Mouse (Mus musculus) stomach, postnatal 0 days (tissue): ENCODE results near the gene Sbds.

Experiments
- CTCF ChIP-seq: IDR thresholded peaks from 2 replicates; pipeline ENCODE4 v1.5.1; 2016; ENCODE audit warnings: antibody characterized with exemption, low read depth, mild to moderate bottlenecking, moderate library complexity
- EP300 ChIP-seq: optimal IDR thresholded peaks from 2 replicates; pipeline ENCODE3; 2016; ENCODE audit warnings: antibody characterized with exemption

DNA sequence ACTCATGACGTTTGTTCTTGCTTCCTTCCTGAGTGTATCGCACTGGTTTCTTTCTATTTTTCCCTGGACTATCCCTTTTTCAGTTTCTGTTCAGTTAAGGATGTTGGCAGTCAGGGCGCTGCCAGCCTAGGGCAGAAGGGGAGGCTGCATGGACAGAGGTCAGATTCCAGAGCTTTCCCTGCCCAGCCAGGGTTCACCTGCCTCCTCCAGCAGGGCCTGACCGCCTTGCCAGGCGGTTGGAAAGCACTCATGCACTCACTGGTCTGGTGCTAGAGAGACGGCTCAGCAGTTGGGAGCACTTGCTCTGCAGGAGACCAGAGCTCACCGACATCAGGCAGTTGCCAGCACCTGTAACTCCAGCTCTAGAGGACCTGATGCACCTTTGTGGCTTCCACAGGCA is 16.1 kb downstream of the Sbds start:
- TF ChIP-seq CTCF (no peak), EP300 (no peak)
